Mouse (Mus musculus) bone marrow macrophage, adult 2 months (primary cell): ENCODE data around the gene Msln. TPM values are rescaled to one million over a fixed set of nuclear protein-coding genes. Genes with fewer than 3 reads are reported as not detected.

Experiments used
- H3K27ac ChIP-seq: 2 replicates; pipeline ENCODE4 v1.5.1; 2012; ENCODE audit warnings: low read depth, low read length; ENCODE audit not compliant: insufficient read depth
- H3K4me1 ChIP-seq: 2 replicates; pipeline ENCODE4 v1.6.1; 2012; ENCODE audit warnings: low read length; ENCODE audit not compliant: control insufficient read depth, insufficient read depth
- H3K4me3 ChIP-seq: 2 replicates; pipeline ENCODE4 v1.5.1; 2012; ENCODE audit warnings: mild to moderate bottlenecking, low read length, moderate library complexity; ENCODE audit not compliant: insufficient read depth
- CTCF ChIP-seq: IDR thresholded peaks from 2 replicates; pipeline ENCODE4 v1.5.1; 2012; ENCODE audit warnings: low read depth, mild to moderate bottlenecking, low read length, moderate library complexity
- POLR2A ChIP-seq: IDR thresholded peaks from 2 replicates; pipeline ENCODE4 v1.6.1; 2012; ENCODE audit warnings: mild to moderate bottlenecking, low read depth, low read length, borderline replicate concordance
- polyA plus RNA-seq: library from polyadenylated mRNA; stranded (reverse); fragments of >200 nt; gene quantifications from 2 replicates; pipeline ENCODE4 v1.2.4, GENCODE M21; 2012; ENCODE audit not compliant: missing spikeins, insufficient read depth, insufficient read length

The Msln gene
- polyA plus RNA-seq, 1 experiment, result not detected

- TF ChIP-seq POLR2A (no peak), CTCF (no peak)
- no peak overlapping the region for H3K27ac ChIP-seq
- H3K4me3 ChIP-seq, result no peak overlapping the region
- no peaks in the 10 kb centered on the region for H3K4me1 ChIP-seq
These were observed 43.0 kb downstream of the Msln start for GRCm38 (mm10) chr17:25711136-25711535.

GRCm38 (mm10) chr17:25709994-25710393 is 44.2 kb downstream of the Msln start:
- Histone ChIP-seq H3K4me3 (no peak overlapping the region), H3K4me1 (no peaks in the 10 kb centered on the region), H3K27ac (no peak overlapping the region)
- no peak for TF ChIP-seq POLR2A
- no peak for TF ChIP-seq CTCF

- Histone ChIP-seq H3K4me1 (no peaks in the 10 kb centered on the region), H3K27ac (no peak overlapping the region), H3K4me3 (no peak overlapping the region)
- TF ChIP-seq POLR2A (no peak), CTCF (peak; percentile 9; the same call in 1 of the 2 replicates)
These were observed 53.2 kb downstream of the Msln start for GRCm38 (mm10) chr17:25700863-25701496.

Other genes starting within 250 kb of the Msln start
- gene Sox8, start 183.7 kb downstream of the Msln start, polyA plus RNA-seq, result not detected in 2 replicates
- 21.4 and 22.5 TPM in 2 replicates for gene Lmf1, start 175.3 kb downstream of the Msln start, polyA plus RNA-seq
- gene Gng13, start 37.2 kb downstream of the Msln start, polyA plus RNA-seq, result not detected in 2 replicates
- gene Chtf18, start 27.0 kb downstream of the Msln start, polyA plus RNA-seq, result 7.4 and 14.1 TPM in 2 replicates
- 10.1 and 10.2 TPM in 2 replicates for gene Rpusd1, start 26.7 kb downstream of the Msln start, polyA plus RNA-seq
- not detected in 2 replicates for gene Mslnl, start 18.3 kb downstream of the Msln start, polyA plus RNA-seq
- 36.9 and 40.9 TPM in 2 replicates for gene Narfl, start 19.4 kb upstream of the Msln start, polyA plus RNA-seq
- 30.4 and 31.0 TPM in 2 replicates for gene Haghl, start 31.3 kb upstream of the Msln start, polyA plus RNA-seq
- gene Ccdc78, start 32.2 kb upstream of the Msln start, polyA plus RNA-seq, result not detected in 2 replicates
- gene Fam173a, start 38.5 kb upstream of the Msln start, polyA plus RNA-seq, result 64.5 and 70.6 TPM in 2 replicates
- gene AC134908.4, start 41.3 kb upstream of the Msln start, polyA plus RNA-seq, result not detected in 2 replicates
- 13.1 and 14.6 TPM in 2 replicates for gene Metrn, start 42.8 kb upstream of the Msln start, polyA plus RNA-seq
- gene Fbxl16, start 54.7 kb upstream of the Msln start, polyA plus RNA-seq, result not detected in 2 replicates
- 11.9 and 14.0 TPM in 2 replicates for gene Wdr24, start 69.2 kb upstream of the Msln start, polyA plus RNA-seq
- 16.3 and 18.0 TPM in 2 replicates for gene Jmjd8, start 74.5 kb upstream of the Msln start, polyA plus RNA-seq
- gene Stub1, start 79.0 kb upstream of the Msln start, polyA plus RNA-seq, result 84.9 and 89.7 TPM in 2 replicates
- gene Rhbdl1, start 82.9 kb upstream of the Msln start, polyA plus RNA-seq, result 1.6 and 3.7 TPM in 2 replicates
- gene Gm20683, start 87.4 kb upstream of the Msln start, polyA plus RNA-seq, result 1.5 TPM in 1 of 2 replicates, not detected in the other
- gene Rhot2, start 90.5 kb upstream of the Msln start, polyA plus RNA-seq, result 30.8 and 35.1 TPM in 2 replicates
- 11.7 and 13.1 TPM in 2 replicates for gene Wdr90, start 107.1 kb upstream of the Msln start, polyA plus RNA-seq
- 10.3 and 16.6 TPM in 2 replicates for gene Mcrip2, start 114.4 kb upstream of the Msln start, polyA plus RNA-seq
- gene Mettl26, start 120.7 kb upstream of the Msln start, polyA plus RNA-seq, result 16.1 and 17.0 TPM in 2 replicates
- gene Wfikkn1, start 126.5 kb upstream of the Msln start, polyA plus RNA-seq, result 0.84 and 1.4 TPM in 2 replicates
- gene Rab40c, start 165.3 kb upstream of the Msln start, polyA plus RNA-seq, result 30.0 and 32.8 TPM in 2 replicates
- 51.1 and 53.4 TPM in 2 replicates for gene Pigq, start 190.6 kb upstream of the Msln start, polyA plus RNA-seq
- not detected in 2 replicates for gene Nhlrc4, start 190.6 kb upstream of the Msln start, polyA plus RNA-seq
- gene A930017K11Rik, start 198.2 kb upstream of the Msln start, polyA plus RNA-seq, result not detected in 2 replicates
- gene Capn15, start 231.4 kb upstream of the Msln start, polyA plus RNA-seq, result 12.1 and 12.7 TPM in 2 replicates